Mouse (Mus musculus) hindbrain, embryonic 13.5 days (tissue): ENCODE measurements around the gene Scnn1a. TPM values are rescaled to one million over a fixed set of nuclear protein-coding genes. Genes with fewer than 3 reads are reported as not detected.

Experiments used
- ATAC-seq: fragments of 200-750 bp; cut with Nextera tagmentation; 2 replicates; pipeline ENCODE4 v1.8.0; 2017; ENCODE audit warnings: moderate TSS enrichment; ENCODE audit not compliant: low FRiP score
- H3K27ac ChIP-seq: fragments of 300-500 bp; sonication (generic); 2 replicates; pipeline ENCODE4 v1.5.1; 2015; ENCODE audit warnings: inconsistent platforms, mild to moderate bottlenecking, moderate library complexity
- H3K27me3 ChIP-seq: fragments of 300-500 bp; sonication (generic); 2 replicates; pipeline ENCODE4 v1.6.1; 2015; ENCODE audit warnings: mild to moderate bottlenecking, inconsistent platforms
- H3K36me3 ChIP-seq: fragments of 300-500 bp; sonication (generic); 2 replicates; pipeline ENCODE4 v1.6.1; 2015; ENCODE audit warnings: mild to moderate bottlenecking, inconsistent platforms
- H3K4me1 ChIP-seq: fragments of 300-500 bp; sonication (generic); replicated peaks from 2 replicates; pipeline ENCODE4 v1.6.1; 2015; ENCODE audit warnings: inconsistent platforms
- H3K4me2 ChIP-seq: fragments of 300-500 bp; sonication (generic); 2 replicates; pipeline ENCODE4 v1.6.1; 2015; ENCODE audit warnings: inconsistent platforms, mild to moderate bottlenecking, moderate library complexity
- H3K4me3 ChIP-seq: fragments of 300-500 bp; sonication (generic); 2 replicates; pipeline ENCODE4 v1.5.1; 2015; ENCODE audit warnings: mild to moderate bottlenecking, inconsistent platforms
- H3K9ac ChIP-seq: fragments of 300-500 bp; sonication (generic); 2 replicates; pipeline ENCODE4 v1.6.1; 2015; ENCODE audit warnings: mild to moderate bottlenecking, inconsistent platforms
- H3K9me3 ChIP-seq: fragments of 300-500 bp; sonication (generic); 2 replicates; pipeline ENCODE4 v1.6.1; 2016; ENCODE audit warnings: inconsistent platforms
- WGBS: fragments of 180-500 bp; shearing (Covaris S2); methylation state at CpG from one replicate; pipeline ENCODE4 v1.1.7; 2015; 5-methylcytosine and 5-hydroxymethylcytosine counted together
- polyA plus RNA-seq: library from polyadenylated mRNA; unstranded; fragments of >200 nt; fragmentation: Nextera tagmentation; extraction: Ambion mirVana; gene quantifications from 2 replicates; pipeline ENCODE4 v1.2.1, GENCODE M21; 2015

Gene Scnn1a
- polyA plus RNA-seq, 1 experiment from 2014 or later: 0.29 TPM

DNA sequence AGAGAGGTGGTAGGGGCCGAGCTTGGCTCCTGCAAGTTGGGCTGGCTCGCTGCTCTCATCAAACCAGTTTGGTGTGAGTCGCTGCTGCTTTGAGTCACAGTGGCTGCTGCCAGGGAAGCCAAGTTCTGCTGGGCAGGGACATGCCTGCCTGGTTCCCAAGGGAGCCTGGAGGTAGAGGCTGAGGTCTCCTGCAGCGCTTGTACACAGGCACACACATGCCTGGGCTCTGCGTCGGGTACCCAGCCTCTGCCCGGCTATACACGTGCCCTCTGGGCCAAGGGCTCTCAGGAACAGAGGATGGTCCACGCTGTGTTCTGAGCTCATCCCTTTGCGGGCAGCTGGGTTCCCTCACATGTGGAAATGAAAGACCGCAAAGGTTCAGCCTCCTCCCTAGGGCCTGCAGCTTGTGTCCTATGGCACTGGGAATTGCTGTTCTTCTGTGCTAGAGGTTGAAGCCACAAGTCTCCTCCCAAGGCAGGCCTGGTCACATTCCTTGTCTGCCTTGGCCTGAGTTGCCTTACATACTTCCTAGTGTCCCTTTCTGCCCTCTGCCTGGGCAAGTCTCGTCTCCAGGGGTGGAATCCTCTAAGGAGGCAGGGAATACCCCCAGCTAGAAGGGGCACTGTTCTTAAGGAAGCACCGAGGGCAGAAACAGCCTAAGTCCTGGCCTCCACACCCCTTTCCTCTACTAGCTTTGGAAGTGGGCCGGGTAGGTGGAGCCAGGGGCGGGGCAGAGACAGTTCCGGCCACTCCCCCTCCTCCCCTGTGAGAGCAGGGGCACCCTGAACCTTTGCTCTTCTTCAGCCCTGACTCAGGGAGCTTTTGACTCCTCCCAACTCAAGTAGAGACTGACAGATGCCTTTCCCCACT, 57.4 kb downstream of the Scnn1a start:
- peaks cover 72% of the 10 kb centered on the region for H3K27me3 ChIP-seq
- H3K4me1 ChIP-seq: peaks cover 36% of the 10 kb centered on the region
- H3K9ac ChIP-seq: no peak overlapping the region
- H3K4me2 ChIP-seq: no peak overlapping the region
- no peaks in the 10 kb centered on the region for H3K9me3 ChIP-seq
- 41% methylated on average over 16 of the region's 16 CpGs for WGBS
- H3K36me3 ChIP-seq: no peaks in the 10 kb centered on the region
- H3K4me3 ChIP-seq: no peak overlapping the region
- 0 out of 2 replicates have a peak, but pooled peaks have one; percentile 19 for ATAC-seq
- H3K27ac ChIP-seq: no peak overlapping the region

DNA sequence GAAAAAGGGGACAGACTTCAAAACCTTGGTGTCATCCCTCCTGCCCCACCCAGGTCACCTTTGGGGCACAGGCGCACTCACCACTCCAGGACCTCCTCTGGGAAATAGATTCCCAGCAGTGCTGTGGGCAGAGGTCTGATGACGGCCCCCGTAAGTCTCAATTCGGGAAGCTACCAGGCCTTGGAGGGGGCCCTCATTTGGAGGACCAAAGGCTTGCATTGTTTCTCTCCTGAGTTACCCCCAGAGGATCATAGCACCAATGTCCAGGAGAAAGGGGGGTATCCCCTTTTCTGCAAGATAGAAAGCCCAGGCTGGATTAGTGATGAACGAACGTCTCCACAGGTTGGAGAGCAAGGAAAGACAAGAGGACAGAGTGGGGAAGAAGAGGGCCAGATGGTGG, 58.2 kb downstream of the Scnn1a start:
- no peak for ATAC-seq
- peaks cover 36% of the 10 kb centered on the region for H3K4me1 ChIP-seq
- H3K27ac ChIP-seq: no peak overlapping the region
- H3K27me3 ChIP-seq: peaks cover 77% of the 10 kb centered on the region
- WGBS: 12% methylated on average over 6 of the region's 6 CpGs
- H3K4me3 ChIP-seq: no peak overlapping the region
- H3K4me2 ChIP-seq: no peak overlapping the region
- no peak overlapping the region for H3K9ac ChIP-seq
- no peaks in the 10 kb centered on the region for H3K36me3 ChIP-seq
- no peaks in the 10 kb centered on the region for H3K9me3 ChIP-seq

DNA sequence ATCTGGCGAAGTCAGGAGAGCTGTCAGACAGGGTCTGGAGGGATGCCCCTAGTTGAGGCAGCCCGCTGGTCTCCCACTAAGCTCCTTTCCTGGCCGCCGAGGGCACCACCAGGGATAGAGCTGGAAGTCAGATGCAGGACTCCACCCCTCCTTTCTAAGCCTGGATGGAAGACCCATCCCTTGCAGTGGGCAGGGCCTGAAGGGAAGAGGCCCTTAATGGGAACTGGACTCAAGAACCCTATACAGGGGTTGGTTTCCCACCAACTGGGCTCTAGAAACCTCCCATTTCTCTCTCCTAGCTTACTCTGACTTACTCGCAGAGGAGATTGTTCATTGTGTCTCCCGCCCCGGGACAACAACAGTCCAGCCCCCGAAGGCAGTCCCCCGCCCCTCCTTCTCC, 59.3 kb downstream of the Scnn1a start:
- Histone ChIP-seq H3K4me3 (peak overlapping the region; percentile 39), H3K27ac (no peak overlapping the region), H3K36me3 (no peaks in the 10 kb centered on the region), H3K9me3 (no peaks in the 10 kb centered on the region), H3K4me1 (peaks cover 37% of the 10 kb centered on the region), H3K4me2 (peak overlapping the region; percentile 65), H3K9ac (peak overlapping the region; percentile 60; the same call in 1 of the 2 replicates), H3K27me3 (peaks cover 72% of the 10 kb centered on the region)
- no peak for ATAC-seq
- 4% methylated on average over 9 of the region's 9 CpGs for WGBS

DNA sequence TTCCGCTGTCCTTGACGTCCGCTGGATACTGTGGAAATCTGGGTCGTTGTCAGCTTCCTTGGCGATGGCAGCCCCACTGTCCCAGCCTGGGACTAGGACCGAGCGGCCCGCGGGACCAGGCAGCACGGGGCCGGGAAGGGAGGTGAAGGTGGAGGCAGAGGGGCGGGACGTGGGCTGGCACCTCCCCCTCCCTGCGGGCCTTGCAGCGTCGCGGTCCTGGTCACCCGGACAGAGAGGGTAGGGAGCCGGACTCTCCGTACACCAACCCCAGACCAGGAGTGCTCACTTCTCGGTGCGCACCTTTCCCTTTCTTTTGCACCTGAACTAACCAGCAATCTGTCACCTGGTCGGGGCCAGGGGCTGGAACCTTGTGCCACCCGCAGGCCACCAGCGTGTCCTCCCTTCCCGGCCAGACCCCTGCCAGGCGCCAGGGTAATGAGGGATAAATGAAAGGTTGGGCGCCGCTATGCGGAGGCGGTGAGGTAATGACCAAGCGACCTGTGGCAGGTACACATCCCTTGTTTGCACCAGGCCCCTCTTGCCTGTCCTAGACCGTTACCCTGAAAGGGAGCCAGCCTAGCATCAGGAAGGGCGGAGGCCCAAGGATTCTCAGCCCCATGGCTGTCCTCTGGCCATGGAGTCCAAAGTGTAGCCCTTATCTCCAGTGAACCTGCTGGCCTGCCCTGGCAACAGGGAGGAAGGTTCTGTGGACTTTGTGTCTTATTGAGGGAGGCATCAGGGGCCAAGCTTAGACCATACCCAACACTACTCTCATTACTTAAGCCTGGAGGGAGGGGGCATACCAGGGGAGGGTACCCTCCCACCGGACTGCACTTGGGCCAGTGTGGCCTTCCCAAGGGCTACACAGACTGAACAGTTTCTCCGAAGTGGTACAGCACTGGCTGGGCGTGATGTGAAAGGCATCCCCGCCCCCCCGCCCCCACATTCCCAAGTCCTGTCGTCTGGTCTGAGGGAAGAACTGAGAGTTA, 60.2 kb downstream of the Scnn1a start, which contains the start of gene Plekhg6:
Gene Plekhg6 (minus strand): TSS at position 422 of the 989 bp plus-strand sequence.
- Histone ChIP-seq H3K4me3 (peak within 1 kb of the TSS; percentile 39), H3K27ac (no peak within 1 kb of the TSS), H3K4me1 (peaks cover 42% of the 10 kb centered on the region), H3K4me2 (peak within 1 kb of the TSS; percentile 65), H3K27me3 (peaks cover 67% of the 10 kb centered on the region), H3K9me3 (no peaks in the 10 kb centered on the region), H3K9ac (peak within 1 kb of the TSS; percentile 60), H3K36me3 (no peaks in the 10 kb centered on the region)
- ATAC-seq: peak; percentile 9; the same call in 1 of the 2 replicates
- 14% methylated on average over 36 of the region's 40 CpGs for WGBS

DNA sequence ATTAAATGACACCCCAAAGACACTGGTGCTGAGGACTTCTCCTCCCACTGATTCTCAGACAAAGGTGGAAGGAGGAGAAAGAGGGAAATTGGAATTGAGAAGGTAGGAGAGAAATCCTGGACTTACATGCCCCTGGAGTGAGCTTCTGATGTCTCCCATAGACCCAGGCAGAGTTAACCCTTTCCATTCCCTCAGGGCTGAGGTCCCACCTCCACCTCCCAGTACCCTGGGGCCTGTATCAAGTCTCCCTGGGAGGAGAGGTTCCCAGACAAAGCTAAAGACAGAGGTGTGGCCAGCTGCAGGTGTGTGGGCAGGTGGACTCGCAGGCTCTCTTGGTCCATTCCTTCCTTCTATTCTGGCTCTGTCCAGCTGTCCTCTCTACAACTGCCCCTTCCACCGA, 61.6 kb downstream of the Scnn1a start:
- no peaks in the 10 kb centered on the region for H3K9me3 ChIP-seq
- H3K4me2 ChIP-seq: no peak overlapping the region
- H3K36me3 ChIP-seq: no peaks in the 10 kb centered on the region
- H3K4me3 ChIP-seq: no peak overlapping the region
- ATAC-seq: no peak
- 75% methylated on average over 2 of the region's 2 CpGs for WGBS
- peaks cover 62% of the 10 kb centered on the region for H3K27me3 ChIP-seq
- H3K4me1 ChIP-seq: peaks cover 38% of the 10 kb centered on the region
- H3K9ac ChIP-seq: no peak overlapping the region
- no peak overlapping the region for H3K27ac ChIP-seq

DNA sequence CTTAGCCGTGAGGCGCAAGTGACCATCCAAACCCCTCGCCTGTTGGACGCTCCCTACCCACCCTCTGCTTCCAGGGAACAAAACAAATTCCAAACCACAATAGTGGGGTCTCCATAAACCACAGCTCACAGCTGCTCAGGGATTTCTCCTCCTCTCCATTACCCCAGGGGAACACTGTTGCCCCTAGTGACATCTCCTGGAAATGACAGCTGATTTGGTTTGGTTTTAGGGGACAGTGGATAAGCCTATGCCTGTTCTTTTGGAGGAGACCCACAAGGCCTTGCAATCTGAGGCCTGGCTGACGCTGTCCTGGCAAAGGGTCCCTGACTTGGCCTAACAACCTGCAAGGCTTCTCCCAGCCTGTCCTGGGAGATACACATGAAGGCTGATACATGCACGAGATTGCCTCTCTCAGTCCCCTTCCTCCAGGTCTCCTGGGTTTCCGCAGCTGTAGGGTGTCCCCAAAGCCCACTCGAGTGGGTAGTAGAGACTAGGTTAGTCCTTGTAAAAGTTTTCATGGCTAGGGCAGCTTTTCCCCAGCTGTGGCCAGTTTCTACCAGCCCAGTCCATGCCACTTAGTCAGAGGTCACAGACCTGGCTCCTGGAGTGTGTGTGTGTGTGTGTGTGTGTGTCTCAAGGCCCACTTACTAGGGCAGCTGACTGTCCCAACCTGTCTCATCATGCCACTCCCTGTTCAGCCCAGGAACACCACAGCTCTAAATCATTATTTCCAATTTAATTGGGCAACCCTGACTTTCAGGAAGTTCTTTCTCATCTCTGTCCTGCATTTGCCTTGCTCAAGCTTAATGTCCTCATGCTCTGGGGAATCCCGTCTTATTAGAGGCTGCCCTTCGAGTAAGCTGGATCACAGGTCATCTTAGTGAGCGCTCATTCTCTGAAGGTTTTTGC, 64.9 kb downstream of the Scnn1a start:
- Histone ChIP-seq H3K27ac (no peak overlapping the region), H3K9me3 (no peaks in the 10 kb centered on the region), H3K36me3 (no peaks in the 10 kb centered on the region), H3K27me3 (peaks cover 29% of the 10 kb centered on the region), H3K4me3 (no peak overlapping the region), H3K4me2 (no peak overlapping the region), H3K9ac (no peak overlapping the region), H3K4me1 (peaks cover 12% of the 10 kb centered on the region)
- no peak for ATAC-seq
- 62% methylated on average over 11 of the region's 11 CpGs for WGBS

DNA sequence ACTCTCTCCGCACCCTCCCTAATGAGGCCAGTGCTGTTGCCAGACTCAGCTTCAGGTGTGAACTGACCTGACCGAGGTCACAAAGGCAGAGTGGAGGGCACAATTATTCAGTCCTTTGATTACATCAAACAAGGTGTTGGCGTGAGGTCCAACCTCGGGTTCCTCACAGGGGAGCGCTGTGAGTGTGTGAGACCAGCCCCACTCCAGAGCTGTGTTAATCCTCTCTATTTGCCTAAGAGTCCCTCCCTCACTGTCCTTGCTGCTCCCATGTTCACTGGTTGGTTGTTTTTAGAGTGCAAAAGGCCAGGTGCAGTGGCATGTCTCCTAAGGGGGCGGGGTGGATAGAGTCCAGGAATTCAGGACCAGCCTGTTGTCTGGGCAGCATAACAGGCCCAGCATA, 65.6 kb downstream of the Scnn1a start:
- Histone ChIP-seq H3K4me2 (no peak overlapping the region), H3K27ac (no peak overlapping the region), H3K9ac (no peak overlapping the region), H3K4me3 (no peak overlapping the region), H3K36me3 (no peaks in the 10 kb centered on the region), H3K9me3 (no peaks in the 10 kb centered on the region), H3K4me1 (peaks cover 6% of the 10 kb centered on the region; the same call in 1 of the 2 replicates), H3K27me3 (peaks cover 21% of the 10 kb centered on the region)
- ATAC-seq: no peak
- WGBS: 84% methylated on average over 6 of the region's 6 CpGs

DNA sequence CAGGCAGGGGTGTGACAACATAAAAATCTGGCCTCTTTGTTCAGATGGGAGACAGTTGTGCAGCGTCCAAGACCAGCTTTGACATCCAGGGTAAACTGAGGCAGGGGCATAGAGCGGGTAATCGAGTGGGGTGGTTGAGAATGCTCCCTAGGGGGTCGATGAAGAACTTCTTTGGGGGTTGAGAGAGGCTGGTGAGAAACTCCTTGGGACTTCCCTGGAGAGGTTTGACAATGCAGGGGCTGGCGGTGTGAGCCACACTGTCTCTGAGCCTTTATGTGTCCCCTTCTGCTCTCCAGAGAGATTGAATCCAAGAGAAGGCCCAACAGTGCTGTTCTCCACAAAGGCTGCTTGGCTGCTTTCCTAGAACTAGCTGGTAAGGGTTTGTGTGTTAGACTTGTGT, 69.4 kb downstream of the Scnn1a start:
- Histone ChIP-seq H3K9me3 (no peaks in the 10 kb centered on the region), H3K27ac (no peak overlapping the region), H3K4me2 (no peak overlapping the region), H3K27me3 (no peaks in the 10 kb centered on the region), H3K9ac (no peak overlapping the region), H3K4me3 (no peak overlapping the region), H3K36me3 (no peaks in the 10 kb centered on the region), H3K4me1 (peaks cover 5% of the 10 kb centered on the region; the same call in 1 of the 2 replicates)
- no peak for ATAC-seq
- 92% methylated on average over 5 of the region's 5 CpGs for WGBS

Other genes starting within 250 kb of the Scnn1a start
- gene Chd4, start 224.7 kb upstream of the Scnn1a start, polyA plus RNA-seq: 123 and 126 TPM in 2 replicates
- 47.9 and 48.6 TPM in 2 replicates for gene Nop2, start 188.8 kb upstream of the Scnn1a start, polyA plus RNA-seq
- gene Iffo1, start 175.4 kb upstream of the Scnn1a start, polyA plus RNA-seq: 17.2 and 19.7 TPM in 2 replicates
- gene Gapdh, start 154.2 kb upstream of the Scnn1a start, polyA plus RNA-seq: 1,320 and 1,327 TPM in 2 replicates
- gene Ncapd2, start 129.0 kb upstream of the Scnn1a start, polyA plus RNA-seq: 56.7 and 62.9 TPM in 2 replicates
- 158 and 164 TPM in 2 replicates for gene Mrpl51, start 128.9 kb upstream of the Scnn1a start, polyA plus RNA-seq
- gene Vamp1, start 105.1 kb upstream of the Scnn1a start, polyA plus RNA-seq: 11.3 and 12.9 TPM in 2 replicates
- gene Tapbpl, start 88.8 kb upstream of the Scnn1a start, polyA plus RNA-seq: 4.3 and 5.0 TPM in 2 replicates
- gene Cd27, start 83.6 kb upstream of the Scnn1a start, polyA plus RNA-seq: 1.5 and 2.2 TPM in 2 replicates
- not detected in 2 replicates for gene Tuba3a, start 34.6 kb upstream of the Scnn1a start, polyA plus RNA-seq
- 13.5 and 15.2 TPM in 2 replicates for gene Ltbr, start 6.8 kb upstream of the Scnn1a start, polyA plus RNA-seq
- gene Tnfrsf1a, start 28.7 kb downstream of the Scnn1a start, polyA plus RNA-seq: 15.1 and 15.7 TPM in 2 replicates
- gene Plekhg6, start 60.1 kb downstream of the Scnn1a start, polyA plus RNA-seq: 0.12 TPM in 2 replicates
- gene Cd9, start 174.1 kb downstream of the Scnn1a start, polyA plus RNA-seq: 57.8 and 63.4 TPM in 2 replicates
- 8.0 and 11.3 TPM in 2 replicates for gene Vwf, start 226.1 kb downstream of the Scnn1a start, polyA plus RNA-seq